Mouse (Mus musculus) frontal cortex, adult 2 months (tissue): ENCODE measurements around the gene Cdv3. TPM values are rescaled to one million over a fixed set of nuclear protein-coding genes. Genes with fewer than 3 reads are reported as not detected.
"Not testable (repeated sequence)": the region's sequence is repeated elsewhere in the genome, so short reads cannot be mapped to it uniquely, and the experiment has no call there.

Source experiments
- DNase-seq, 2 experiments: peaks; one replicate each; pipeline ENCODE4 v3.0.0; 2022; ENCODE audit warnings: low spot score in 1 of 2; ENCODE audit errors: extremely low spot score in 1 of 2
- polyA plus RNA-seq: library from polyadenylated mRNA; depleted of rRNA; stranded (reverse); fragments of >200 nt; gene quantifications from 2 replicates; pipeline ENCODE4 v1.2.3, GENCODE M21; 2012

The Cdv3 gene
- polyA plus RNA-seq, 1 experiment = 53.9 TPM

DNA sequence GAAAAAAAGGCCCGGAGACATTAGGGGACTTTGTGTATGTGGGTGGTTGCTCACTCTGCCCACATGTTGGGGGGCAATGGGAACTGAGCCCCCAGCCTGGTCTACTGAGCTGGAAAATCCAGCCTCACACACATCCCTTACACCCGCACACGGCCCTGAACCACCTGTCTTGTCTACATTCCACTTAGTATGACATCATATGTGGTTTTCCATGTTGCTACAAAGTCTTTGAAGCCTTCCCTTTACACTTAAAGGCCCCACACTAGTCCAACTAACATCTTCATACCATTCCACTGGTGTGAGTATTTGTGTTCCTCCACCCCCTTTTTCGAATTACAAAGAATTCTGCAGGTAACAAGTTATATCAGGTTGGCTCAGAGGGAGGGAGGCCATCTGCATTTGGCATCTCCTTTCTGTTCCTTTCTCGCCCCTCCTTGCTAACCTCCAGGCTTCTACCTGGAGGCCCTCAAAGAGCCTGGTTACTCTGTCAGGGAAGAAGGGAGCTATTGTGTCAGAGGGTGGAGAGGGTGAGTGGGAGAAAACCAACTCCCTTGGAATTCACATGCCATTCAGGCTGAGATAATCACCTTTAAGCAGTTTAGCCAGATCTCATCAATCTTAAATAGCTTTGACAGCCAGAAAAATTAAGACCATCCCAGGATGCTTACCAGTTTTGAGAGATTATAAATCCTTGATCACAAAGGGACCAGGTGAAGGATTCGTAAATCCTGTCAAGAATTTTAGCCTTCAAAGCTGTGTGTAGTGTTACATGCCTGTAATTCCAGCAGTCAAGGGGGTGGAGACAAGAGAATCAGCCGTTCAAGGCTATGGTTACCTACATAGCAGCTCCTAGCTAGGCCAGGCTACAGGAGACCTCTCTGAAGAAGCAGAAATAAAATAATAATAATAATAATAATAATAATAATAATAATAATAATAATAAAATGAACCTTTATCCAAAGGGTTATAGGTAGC lies 11.0 kb upstream of the Cdv3 start:
- DNase-seq = no peak

DNA sequence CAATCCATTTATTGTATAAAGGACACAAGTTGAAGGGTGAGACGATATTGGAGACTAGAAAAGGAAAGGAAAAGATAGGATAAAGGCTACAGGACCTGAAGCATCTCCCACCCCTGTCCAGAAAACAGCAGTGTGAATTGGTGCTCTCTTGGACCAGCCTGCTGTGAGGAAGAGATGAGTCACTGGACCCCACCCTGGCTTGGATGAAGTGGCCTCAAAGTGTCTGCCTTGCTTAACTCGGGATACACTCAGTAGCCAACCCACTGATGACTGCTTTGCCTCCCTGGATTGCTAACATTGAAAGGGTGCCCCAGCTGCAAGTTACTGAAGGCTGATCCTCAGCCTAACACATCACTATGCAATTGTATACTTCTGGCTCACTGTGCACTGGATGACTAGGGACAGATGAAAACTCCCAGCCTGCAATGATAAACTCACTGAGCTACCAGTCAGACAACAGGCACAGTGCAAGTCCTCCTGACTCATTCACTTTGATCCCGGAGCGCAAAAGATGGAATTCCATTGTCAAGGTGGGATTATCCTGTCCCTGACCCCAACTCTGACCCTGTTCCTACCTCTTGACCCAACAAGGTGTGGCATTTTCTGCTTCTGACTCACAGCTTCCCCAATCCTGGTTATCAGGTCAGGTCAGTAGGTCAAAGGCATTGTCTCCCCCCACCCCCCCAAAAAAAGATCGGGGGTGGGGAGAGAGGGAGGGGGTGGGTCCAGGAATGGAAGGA lies 6.8 kb upstream of the Cdv3 start:
- DNase-seq = no peak

DNA sequence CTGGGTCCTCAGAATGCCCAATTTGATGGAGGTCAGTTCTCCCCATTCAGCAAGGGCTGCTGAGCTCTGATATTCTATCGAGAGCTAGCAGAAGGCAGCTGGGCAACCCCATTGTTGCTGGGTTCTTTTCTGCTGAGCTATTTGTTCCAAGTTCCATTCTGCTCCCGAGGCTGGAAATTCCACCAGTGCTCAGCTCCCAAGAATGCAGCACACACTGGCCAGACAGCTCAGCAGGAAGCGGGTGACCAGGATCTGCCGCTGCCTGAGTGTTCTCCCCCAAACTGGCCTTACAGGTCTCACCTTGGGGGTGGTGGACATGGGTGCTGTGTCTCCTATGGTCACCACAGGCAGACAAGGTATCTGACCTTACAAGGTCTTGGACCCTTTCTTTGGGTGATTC lies 4.3 kb upstream of the Cdv3 start:
- DNase-seq = no peak

DNA sequence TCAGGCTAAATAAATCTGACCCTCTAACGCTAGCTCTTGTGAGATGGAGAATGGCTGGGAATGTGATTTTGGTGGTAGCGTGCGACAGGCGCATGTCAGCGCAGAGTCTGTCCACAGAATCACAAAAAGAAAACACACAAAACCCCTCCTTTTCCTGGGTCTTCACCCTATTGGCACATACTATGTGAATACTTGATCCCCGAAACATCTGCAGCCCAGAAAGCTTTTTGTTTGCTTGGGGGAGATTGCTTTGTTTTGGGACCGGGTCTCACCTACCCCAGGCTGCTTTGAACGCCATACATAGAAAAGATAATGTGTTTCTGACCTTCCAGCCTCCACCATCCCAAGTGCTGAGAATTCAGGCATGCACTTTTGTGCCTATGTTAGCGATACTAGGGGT lies 716 bp upstream of the Cdv3 start:
- DNase-seq = no peak

DNA sequence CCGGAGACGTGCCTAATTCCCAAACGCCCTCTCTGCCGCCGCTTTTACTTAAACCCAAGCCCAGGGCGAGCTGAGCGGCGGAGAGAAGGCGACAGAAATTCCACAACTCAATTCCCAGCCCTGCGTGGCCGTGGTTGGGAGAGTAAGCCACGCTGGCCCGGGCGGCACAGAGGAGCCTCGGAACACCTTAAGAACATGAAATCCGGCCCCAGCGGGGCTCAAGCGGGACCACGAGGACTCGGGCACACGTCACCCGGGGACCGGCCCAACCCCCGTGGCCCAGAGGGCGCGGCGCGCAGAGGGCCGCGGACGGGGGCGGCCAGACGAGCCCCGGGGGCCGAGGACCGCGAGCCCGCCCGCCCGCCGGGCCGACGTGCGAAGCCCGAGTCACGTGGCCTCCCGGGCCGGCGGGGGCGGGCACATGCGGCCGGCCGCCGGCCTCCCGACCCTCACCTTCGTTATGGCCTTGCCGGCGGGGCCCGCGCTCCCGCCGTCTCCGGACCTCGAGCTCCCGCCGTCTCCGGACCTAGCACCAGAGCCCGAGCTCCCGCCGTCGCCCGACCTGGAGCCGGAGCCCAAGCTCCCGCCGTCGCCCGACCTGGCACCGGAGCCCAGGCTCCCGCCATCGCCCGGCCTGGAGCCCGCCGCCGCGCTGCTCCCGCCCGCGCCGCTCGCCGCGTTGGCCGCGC lies 895 bp downstream of the Cdv3 start:
- peak in 1 of 2 experiments; percentile 31 for DNase-seq

DNA sequence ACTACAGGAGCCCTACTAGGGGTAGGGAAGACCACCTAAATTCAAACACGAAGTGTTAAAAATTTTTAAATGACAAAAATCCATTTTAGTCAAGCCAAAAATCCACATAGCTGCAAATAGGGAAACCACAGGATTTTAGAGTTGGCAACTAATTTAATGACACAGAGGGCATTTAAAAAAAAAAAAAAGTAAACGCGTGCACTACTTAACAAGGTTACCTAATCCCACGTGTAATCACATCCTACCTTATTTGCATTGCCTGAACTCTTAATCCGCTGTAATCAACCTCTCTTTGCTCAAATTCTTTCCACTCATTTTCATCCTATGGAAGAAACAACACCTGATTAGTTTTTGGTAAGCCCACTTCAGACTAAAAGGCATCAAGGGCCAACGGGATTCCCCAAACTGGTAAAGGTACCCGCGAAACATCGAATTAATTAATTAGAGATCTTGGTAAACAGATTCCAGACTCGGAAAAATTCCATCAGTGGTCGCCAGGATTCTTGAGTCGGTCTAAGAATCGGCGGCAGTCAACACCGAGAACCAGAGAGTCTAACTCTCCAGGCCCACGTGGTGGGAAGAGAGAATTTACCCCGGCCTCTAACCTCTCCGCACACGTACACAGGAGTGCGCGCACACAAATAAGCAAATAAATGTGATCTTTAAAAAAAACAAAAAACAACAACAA lies 1.8 kb downstream of the Cdv3 start:
- no peak for DNase-seq

DNA sequence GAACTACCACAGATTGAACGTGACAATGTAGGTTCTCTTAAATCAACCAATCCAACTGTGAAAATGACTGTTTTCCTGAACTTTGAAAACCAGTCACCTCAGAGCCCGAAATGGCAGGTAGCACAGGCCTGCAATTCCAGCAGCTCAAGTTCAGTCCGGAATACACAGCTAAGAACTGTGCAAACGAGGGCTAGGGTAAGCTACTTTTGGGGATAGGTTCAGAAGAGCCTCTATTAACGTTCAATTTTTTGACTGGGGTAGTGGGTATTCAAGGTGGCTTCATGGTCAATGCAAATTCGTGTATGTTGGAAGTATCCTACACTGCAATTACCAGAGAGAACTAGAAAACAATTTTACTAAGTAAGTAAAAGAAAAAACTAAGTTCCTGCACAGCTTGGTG lies 2.6 kb downstream of the Cdv3 start:
- DNase-seq = no peak

DNA sequence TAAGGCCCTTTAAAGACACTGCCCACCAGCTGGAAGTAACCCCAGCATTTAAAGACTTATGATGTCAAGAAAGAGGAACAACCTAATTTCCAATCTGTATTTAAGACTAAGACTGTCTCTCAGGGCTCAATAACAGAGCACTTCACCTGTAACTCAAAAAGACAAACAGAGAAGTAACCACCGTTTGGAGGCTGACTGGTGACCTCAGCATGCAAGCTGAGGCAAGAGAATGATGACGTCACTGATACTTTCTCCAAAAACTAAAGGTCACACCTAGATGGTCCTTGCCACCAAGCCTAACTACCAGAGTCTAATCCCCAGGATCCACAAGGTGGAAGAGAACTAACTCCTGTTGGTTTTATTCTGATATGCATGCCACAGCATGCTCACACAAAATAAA lies 5.0 kb downstream of the Cdv3 start:
- no peak for DNase-seq

DNA sequence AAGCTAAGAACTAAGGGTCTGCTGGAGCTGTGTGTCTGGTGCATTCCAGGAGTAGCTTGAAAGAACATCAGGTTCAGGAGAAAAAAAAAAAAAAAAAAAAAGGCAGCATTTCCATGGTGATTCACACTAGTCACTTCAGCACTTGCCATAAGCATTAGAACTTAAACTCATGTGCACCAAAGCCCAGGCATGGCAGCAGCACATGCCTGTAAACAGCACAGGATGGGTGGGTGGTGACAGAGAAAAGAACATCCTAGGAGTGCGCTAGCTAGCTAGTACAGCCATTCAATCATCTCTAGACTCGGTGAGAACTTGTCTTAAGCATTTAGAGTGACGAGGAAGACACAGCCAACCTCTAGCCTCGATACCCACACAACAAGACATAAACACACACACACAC lies 7.1 kb downstream of the Cdv3 start:
- no peak for DNase-seq

DNA sequence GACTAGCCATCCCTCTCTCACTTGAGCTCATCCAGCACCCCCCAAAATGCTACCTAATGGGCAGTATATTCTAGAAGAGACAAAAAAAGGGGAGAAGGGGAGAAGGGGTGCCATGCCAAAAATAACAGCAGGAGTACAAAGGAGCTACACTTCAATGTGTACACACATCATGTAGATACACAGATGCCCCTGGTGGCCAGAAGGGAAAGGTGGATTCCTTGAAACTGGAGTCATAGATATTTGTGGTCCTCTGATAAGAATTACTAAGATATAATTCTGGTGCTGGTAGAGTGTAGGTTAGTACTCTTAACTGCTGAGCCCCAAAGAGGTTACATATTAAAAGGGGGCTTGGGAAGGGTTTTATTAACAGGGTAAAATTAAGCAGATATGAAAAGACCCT lies 7.7 kb downstream of the Cdv3 start:
- no peak for DNase-seq

DNA sequence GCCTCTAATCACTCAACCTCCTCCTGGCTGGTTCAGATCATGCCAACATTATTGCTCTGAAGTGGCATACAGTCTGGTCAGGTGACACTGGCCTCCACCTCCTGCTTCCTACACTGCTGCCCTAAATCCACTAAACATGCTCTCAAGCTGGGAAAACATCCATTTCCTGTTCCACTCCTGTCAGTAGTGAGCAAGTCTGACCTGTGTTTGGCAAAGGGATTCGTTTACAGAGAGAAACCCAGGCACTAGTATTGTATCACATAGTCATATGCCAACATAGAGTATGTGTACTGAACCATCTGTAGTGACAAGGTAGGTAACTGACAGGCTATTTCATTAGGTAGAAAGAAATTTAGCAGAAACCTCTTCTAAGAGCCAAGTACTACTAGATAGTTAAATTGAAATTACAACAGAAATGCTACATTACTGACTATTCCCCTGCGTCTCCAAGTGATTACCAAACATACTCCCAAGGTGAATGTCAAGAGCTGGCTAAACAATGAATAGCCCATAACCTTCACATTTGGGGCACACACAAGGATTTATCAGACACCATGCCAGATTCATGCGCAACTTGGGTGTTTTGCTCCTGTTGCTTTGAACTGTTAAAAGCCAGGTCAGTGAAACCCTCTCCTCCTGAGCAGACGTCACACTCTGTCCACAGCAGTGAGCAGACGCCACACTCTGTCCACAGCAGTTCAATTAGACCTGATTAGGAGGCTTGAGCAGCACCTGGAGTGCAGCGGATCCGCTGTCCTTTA lies 12.0 kb downstream of the Cdv3 start:
- not testable (repeated sequence) for DNase-seq

DNA sequence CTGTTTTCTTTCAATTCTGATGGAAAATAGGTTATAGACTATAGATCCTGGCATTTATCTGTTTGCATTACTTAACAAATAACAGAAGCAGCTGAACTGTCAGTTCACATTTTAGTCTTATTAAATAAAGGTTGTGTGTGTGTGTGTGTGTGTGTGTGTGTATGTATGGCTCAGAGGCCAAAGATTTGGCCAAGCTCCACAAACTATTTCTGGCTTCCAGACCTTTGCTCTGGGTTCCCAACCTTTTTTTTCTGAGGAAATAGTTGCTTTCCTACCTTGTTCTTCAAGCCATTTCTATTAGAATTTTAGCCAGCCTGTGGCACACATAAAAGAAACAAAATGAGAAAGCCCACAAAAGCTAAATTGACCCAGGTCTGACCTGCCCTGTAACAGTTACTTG lies 16.8 kb downstream of the Cdv3 start:
- DNase-seq = no peak

DNA sequence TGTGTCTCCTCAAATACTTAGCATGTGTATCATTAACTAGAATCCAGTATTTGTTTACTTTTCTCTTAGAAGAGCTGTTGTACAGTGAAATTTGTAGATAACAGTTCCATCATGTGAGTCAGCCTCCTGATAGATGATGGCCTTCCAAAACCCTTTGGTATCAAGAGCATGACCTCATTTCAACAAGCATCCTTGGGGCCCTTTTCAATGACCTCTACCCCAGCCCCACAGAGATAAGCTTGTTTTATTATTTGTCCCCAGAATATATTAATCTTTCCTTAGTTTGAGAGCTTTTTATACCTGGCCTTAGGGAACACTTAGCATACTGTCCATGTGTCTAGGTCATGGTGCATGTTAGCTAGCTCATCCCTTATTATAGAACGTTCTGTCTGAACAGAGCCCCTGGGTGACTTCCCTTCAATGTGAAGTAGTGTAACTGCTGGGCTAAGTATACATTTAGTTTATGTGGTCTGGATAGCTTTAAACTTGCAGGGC lies 17.6 kb downstream of the Cdv3 start:
- DNase-seq = no peak

DNA sequence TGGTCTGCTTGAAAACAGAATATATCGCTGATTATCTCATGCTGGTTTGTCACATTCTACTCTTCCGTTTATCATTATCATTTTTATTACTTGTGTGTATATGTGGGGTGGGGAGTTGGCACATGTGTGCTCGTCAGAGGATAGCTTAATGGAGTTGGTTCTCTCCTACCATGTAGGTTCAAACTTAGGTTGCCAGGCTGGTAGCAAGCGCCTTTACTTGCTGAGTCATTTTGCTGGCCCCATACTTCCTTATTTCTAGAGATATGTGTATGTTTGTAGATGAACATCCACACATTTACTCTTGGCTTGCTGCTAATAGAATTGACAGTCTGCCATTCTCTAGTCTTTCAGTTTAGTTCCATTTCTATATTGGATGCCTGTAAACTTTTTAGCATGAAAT lies 18.6 kb downstream of the Cdv3 start:
- no peak for DNase-seq

DNA sequence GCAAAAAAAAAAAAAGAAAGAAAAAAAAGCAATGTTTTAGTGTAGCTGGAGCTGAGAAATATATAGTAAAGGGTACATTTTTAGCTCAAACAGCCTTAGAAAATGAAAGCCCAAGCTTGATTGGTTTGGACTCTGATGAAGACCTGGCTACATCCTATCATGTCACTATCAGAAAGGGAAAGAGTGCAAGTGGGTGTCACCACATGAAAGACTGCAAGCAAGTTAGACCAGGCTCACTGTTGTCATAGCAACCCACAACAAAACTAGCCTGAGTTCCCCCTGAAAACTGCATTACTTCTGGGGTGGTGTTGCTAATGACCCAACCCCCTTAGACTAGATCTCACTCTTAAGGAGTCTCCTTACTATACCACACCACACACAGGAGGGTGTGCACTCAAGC lies 28.7 kb downstream of the Cdv3 start:
- DNase-seq = peak in 1 of 2 experiments; percentile 3

DNA sequence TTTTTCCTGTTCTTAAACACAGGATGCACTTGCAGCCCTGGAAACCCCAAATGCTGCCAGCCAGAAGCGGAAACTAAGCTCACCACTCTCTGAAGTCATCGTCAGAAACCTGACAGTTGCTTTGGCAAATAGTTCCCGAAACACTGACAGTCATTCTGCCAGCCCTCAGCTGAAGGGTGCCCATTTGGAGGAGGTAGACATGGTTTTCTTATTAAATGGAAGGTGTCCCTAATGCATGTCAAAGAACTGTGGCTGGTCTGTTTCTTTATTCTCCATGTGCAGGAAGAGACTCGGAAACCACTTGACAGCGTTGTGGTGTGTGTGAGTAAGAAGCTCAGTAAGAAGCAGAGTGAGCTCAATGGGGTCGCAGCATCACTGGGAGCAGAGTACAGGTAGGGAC lies 33.0 kb downstream of the Cdv3 start:
- no peak for DNase-seq

DNA sequence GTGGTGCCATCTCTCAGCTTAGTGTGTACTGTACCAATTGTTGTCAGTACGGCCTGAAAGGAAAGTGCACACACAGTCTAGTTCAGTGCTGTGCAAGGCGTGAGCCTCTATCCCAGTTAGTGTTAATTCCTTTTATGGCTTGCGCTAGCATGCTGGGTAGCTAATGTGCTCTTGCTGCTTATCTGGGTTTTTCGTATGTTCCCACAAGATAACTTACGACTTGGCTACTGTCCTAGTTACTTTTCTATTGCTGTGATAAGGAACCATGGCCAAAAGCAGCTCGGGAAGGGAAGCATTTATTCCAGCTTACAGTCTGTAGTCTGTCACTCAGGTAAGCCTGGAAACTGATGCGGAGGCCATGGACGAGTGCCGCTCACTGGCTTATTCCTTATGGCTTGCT lies 39.2 kb downstream of the Cdv3 start:
- no peak for DNase-seq

DNA sequence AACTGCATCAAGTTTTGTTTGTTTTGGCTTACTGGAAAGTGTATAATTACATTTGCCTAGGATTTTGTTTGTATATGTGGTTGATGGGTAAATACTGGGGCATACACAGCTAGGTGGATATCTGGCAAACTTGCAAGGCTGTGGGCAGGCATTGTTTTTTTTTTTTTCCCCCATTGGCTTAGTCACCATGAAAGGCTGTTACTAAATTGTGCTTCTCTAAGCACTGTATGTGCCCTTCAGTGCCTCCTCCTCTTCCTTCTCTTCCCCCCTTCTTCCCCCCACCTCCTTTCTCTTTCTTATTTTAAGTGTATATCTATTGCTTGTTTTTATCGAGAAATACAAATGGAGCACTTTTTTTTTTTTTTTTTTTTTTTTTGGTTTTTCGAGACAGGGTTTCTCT lies 41.0 kb downstream of the Cdv3 start:
- no peak for DNase-seq

DNA sequence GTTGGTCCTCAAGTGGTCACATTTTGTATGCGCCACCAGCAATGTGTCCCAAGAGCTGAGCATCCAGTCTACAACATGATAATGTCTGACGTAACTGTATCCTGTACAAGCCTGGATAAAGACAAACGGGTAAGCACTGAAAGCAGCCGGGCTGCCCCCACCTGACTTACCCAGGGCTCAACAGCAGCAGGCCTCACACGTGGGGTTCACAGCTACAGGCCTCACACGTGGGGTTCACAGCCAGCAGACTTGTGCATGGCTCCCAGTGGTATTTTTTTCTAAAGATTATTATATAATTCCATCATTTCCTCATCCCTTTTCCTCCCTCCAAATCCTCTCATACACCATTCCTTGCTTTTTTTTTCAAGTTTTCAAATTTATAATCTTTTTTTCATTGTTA lies 55.8 kb downstream of the Cdv3 start:
- DNase-seq = no peak
